Mouse (Mus musculus): ENCODE results near the gene Vmn1r231.

Vmn1r231 gene

GRCm38 (mm10) chr17:20904991-20905390 is at the start of gene Vmn1r231:
Vmn1r231 (minus strand) TSS chr17:20905091.
- DNase-seq (ENCODE audit: low spot score in 2 of 2) = no peak

GRCm38 (mm10) chr17:20946636-20947035 is 41.7 kb upstream of the Vmn1r231 start:
- DNase-seq (ENCODE audit: low spot score in 2 of 2) = no peak

GRCm38 (mm10) chr17:20946026-20946565 is 41.2 kb upstream of the Vmn1r231 start:
- DNase-seq (ENCODE audit: low spot score in 2 of 2) = peak in 1 of 2 experiments; percentile 13

GRCm38 (mm10) chr17:20944985-20945891 is 40.3 kb upstream of the Vmn1r231 start, which contains the start of gene Ppp2r1a:
Ppp2r1a (plus strand) TSS chr17:20945311.
- DNase-seq (ENCODE audit: low spot score in 2 of 2) = peak; percentile 98 to 99

- no peak for DNase-seq (ENCODE audit: low spot score in 2 of 2)
These were observed 39.3 kb upstream of the Vmn1r231 start for GRCm38 (mm10) chr17:20944226-20944625.

GRCm38 (mm10) chr17:20919614-20920013 is 14.7 kb upstream of the Vmn1r231 start, which contains the start of gene Vmn1r232:
Vmn1r232 (minus strand) TSS chr17:20919714.
- DNase-seq (ENCODE audit: low spot score in 2 of 2) = no peak

GRCm38 (mm10) chr17:20840144-20840543 is 64.7 kb downstream of the Vmn1r231 start, which contains the start of gene Vmn1r230:
Vmn1r230 (plus strand) TSS chr17:20840444.
- no peak for DNase-seq (ENCODE audit: low spot score in 2 of 2)
